In the genomic region with DNA sequence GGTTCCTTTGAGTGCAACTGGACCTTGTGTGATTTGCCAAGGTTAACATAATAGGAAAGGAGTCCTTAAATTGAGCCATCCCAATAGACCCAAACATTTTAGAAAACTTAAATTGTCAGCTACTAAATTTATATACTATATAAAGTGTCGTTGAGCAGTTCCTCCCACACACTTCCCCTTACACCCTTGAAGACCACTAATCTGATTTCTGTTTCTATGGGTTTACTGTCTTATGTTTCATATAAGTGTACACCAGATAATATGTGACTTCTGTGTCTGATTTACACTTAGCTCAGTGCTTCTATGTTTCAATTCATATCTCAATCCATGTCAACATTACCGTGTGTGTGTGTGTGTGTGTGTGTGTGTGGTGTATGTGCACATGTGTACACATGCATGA, we compare ENCODE assay signal across 17 mouse cellular contexts.
"Had no signal": no experiment of that assay in that cellular context is flagged by ENCODE, and none has a peak within 500 bp of the region (broad histone marks: within the 10 kb centered on the region; RNA-seq: fewer than 3 reads in every experiment).

No protein-coding gene starts in this region.

- H3K36me3 ChIP-seq: neural tube, embryonic 12.5 days; neural tube, embryonic 13.5 days; neural tube, embryonic 15.5 days; stomach, embryonic 15.5 days had no signal

- H3K27ac ChIP-seq: neural tube, embryonic 12.5 days; neural tube, embryonic 13.5 days; neural tube, embryonic 15.5 days; stomach, embryonic 15.5 days; stomach, postnatal 0 days had no signal

- H3K27me3 ChIP-seq: neural tube, embryonic 12.5 days; neural tube, embryonic 13.5 days; neural tube, embryonic 15.5 days; stomach, embryonic 15.5 days had no signal

- H3K9me3 ChIP-seq: neural tube, embryonic 12.5 days; neural tube, embryonic 13.5 days; neural tube, embryonic 15.5 days; stomach, embryonic 15.5 days had no signal

- H3K4me1 ChIP-seq: neural tube, embryonic 12.5 days; neural tube, embryonic 13.5 days; stomach, embryonic 15.5 days had no signal

- H3K9ac ChIP-seq: neural tube, embryonic 12.5 days; neural tube, embryonic 13.5 days; neural tube, embryonic 15.5 days; stomach, embryonic 15.5 days had no signal

- H3K4me3 ChIP-seq: neural tube, embryonic 12.5 days; neural tube, embryonic 13.5 days; neural tube, embryonic 15.5 days; stomach, embryonic 15.5 days had no signal

- DNase-seq: retina, postnatal 1 day; right cerebral cortex, adult 18-20 months; right cerebral cortex, postnatal 14 days; right cerebral cortex, postnatal 25 days; right cerebral cortex, postnatal 4 days; spleen, adult 18-20 months; thymus, adult 18-20 months; thymus, adult 2 months; thymus, postnatal 14 days; thymus, postnatal 25 days; thymus, postnatal 36 days; thymus, postnatal 4 days had no signal
